Mouse (Mus musculus) cerebellum, adult 2 months (tissue): ENCODE results near the gene Ube2m.

ENCODE experiments used
- CTCF ChIP-seq: fragments of 200-500 bp; IDR thresholded peaks from 2 replicates; pipeline ENCODE4 v1.5.1; 2011; ENCODE audit warnings: low read depth, mild to moderate bottlenecking, control low read depth, low read length, moderate library complexity, borderline replicate concordance; ENCODE audit not compliant: insufficient read depth
- POLR2A ChIP-seq: fragments of 200-500 bp; IDR thresholded peaks from 2 replicates; pipeline ENCODE4 v1.6.1; 2011; ENCODE audit warnings: low read length, control low read depth, borderline replicate concordance; ENCODE audit not compliant: insufficient read depth

DNA sequence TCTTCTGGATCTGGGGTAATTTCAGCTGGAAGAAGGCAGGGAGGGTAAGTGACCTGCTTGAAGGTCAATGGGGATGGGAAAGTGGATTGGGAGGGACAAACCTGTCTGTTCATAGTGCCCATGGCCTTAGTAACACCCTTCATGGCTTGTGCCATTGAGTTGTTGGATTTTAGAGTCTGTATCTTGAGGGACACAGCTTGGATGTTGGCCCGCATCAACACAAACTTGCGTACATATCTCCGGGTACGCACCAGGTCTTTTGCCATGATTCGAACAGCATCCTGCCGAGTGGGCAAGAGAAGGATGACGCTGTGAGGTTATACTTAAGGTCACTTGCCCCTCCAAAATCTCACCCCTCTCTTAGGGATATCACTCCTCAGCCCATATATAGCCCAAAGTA lies 5.5 kb downstream of the Ube2m start:
- no peak for TF ChIP-seq CTCF
- TF ChIP-seq POLR2A: no peak
